Mouse (Mus musculus) embryonic fibroblast, embryonic 13.5 days (primary cell): Measurements from ENCODE around the gene Slc20a1. TPM values are rescaled to one million over a fixed set of nuclear protein-coding genes. Genes with fewer than 3 reads are reported as not detected.

Experiments
- H3K27ac ChIP-seq: 2 replicates; pipeline ENCODE4 v1.5.1; 2012; ENCODE audit warnings: low read length, control low read depth, inconsistent platforms; ENCODE audit not compliant: insufficient read depth
- H3K4me1 ChIP-seq: 2 replicates; pipeline ENCODE4 v1.6.1; 2011; ENCODE audit warnings: low read length; ENCODE audit not compliant: control insufficient read depth, insufficient read depth
- H3K4me3 ChIP-seq: 2 replicates; pipeline ENCODE4 v1.5.1; 2011; ENCODE audit warnings: mild to moderate bottlenecking, control low read depth, low read length; ENCODE audit not compliant: insufficient read depth
- CTCF ChIP-seq: IDR thresholded peaks from 2 replicates; pipeline ENCODE4 v1.5.1; 2011; ENCODE audit warnings: mild to moderate bottlenecking, control low read depth, low read length, moderate library complexity, borderline replicate concordance; ENCODE audit not compliant: insufficient read depth
- POLR2A ChIP-seq: IDR thresholded peaks from 2 replicates; pipeline ENCODE4 v1.6.1; 2011; ENCODE audit warnings: low read depth, mild to moderate bottlenecking, control low read depth, low read length, moderate library complexity
- polyA plus RNA-seq: library from polyadenylated mRNA; stranded (reverse); fragments of >200 nt; gene quantifications from 2 replicates; pipeline ENCODE4 v1.2.4, GENCODE M21; 2011; ENCODE audit warnings: low read depth; ENCODE audit not compliant: missing spikeins, insufficient read length

The Slc20a1 gene
- polyA plus RNA-seq, 1 experiment, result 141 TPM

GRCm38 (mm10) chr2:129175636-129176035 lies 22.9 kb upstream of the Slc20a1 start:
- Histone ChIP-seq H3K27ac (peak overlapping the region; percentile 66; the same call in 1 of the 2 replicates), H3K4me1 (no peaks in the 10 kb centered on the region), H3K4me3 (no peak overlapping the region)
- TF ChIP-seq CTCF, result no peak
- TF ChIP-seq POLR2A, result no peak

- H3K27ac ChIP-seq, result no peak overlapping the region
- H3K4me3 ChIP-seq, result no peak overlapping the region
- TF ChIP-seq POLR2A (no peak), CTCF (no peak)
- H3K4me1 ChIP-seq, result no peaks in the 10 kb centered on the region
Measured at GRCm38 (mm10) chr2:129176676-129177420, 21.7 kb upstream of the Slc20a1 start.

- no peak overlapping the region for H3K27ac ChIP-seq
Measured at GRCm38 (mm10) chr2:129177661-129178060, 20.9 kb upstream of the Slc20a1 start.

DNA sequence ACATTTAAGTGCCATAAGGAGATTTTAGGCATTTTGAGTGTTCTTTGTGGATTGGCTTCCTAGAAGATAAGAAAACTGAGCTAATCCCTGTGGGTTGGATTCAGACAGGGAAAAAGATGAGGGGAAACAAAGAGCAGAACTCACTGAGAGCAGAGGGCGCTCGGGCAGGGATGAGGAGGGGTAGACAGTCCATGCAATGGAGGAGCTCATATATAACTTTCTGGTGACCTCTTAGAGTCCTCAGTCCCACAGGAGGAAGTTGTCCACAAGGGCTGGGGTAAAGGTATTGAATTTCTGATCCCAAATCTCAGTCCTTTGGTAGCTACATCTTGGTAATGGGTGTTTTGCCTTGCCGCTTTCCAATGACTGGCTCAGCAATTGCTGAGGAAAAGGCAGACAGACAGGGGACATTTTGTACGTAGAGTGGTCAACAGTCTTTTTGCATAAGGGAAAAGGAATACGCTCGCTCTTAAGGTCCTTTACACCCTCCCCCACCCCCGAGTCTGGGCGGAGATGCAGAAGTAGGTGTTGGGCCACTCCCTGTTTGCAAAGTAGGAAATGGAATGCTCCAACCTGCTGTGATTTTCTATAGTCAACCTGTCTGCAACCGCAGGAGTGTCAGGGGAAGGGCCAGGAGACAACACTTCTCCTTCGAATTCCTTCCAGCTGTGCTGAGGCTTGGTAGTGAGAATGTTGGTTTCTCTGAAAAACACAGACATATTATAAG lies 20.2 kb upstream of the Slc20a1 start:
- TF ChIP-seq CTCF (no peak), POLR2A (no peak)
- no peak overlapping the region for H3K4me3 ChIP-seq
- peaks cover 2% of the 10 kb centered on the region; the same call in 1 of the 2 replicates for H3K4me1 ChIP-seq
- H3K27ac ChIP-seq, result no peak overlapping the region

More at GRCm38 (mm10) chr2:129177661-129178060, 20.9 kb upstream of the Slc20a1 start:
- no peak overlapping the region for H3K4me3 ChIP-seq
- no peak for TF ChIP-seq POLR2A
- TF ChIP-seq CTCF, result no peak
- H3K4me1 ChIP-seq, result 0 out of 2 replicates have a peak, but pooled peaks cover 2% of the 10 kb centered on the region

- Histone ChIP-seq H3K4me1 (peaks cover 11% of the 10 kb centered on the region), H3K4me3 (no peak overlapping the region), H3K27ac (peak overlapping the region; percentile 49; the same call in 1 of the 2 replicates)
- TF ChIP-seq CTCF (no peak), POLR2A (no peak)
Measured at GRCm38 (mm10) chr2:129179946-129180853, 18.4 kb upstream of the Slc20a1 start.

DNA sequence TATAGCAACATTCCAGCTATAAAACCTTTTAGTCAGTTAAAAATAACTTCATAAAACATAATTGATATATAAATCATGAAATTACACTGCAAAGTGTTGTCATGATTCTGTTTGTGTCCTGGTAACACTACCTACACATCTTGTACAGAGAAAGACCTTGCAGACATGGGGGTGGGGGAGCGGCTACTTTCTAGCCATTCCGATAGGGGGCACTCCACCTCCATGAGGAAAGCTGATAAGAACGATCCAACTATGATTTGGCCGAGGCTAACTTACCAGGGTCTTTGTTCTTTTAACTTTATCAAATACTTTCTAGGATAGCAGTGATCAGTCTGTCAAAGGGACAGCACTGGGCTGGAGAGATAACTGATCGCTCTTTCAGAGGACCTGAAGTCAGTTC lies 17.1 kb upstream of the Slc20a1 start:
- H3K27ac ChIP-seq, result no peak overlapping the region
- no peak for TF ChIP-seq POLR2A
- no peak for TF ChIP-seq CTCF
- no peak overlapping the region for H3K4me3 ChIP-seq
- peaks cover 12% of the 10 kb centered on the region for H3K4me1 ChIP-seq

DNA sequence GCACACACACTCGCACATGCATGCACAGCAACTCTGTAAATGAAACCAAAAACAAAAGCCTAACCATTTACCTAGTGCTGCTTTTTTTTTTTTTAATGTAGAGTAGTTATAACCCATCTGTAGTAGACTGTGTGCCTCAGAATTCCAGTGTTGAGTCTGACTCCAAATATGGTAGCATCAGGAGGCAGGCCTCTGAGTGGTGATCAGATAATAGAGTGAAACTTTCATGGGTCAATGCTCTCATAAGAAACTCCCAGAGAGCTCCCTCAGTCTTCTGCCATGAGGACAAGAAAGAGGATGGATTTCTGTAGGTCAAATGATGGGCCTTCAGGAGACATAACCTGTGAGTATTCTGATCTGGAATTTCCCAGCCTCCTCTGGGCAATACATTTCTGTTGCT lies 16.2 kb upstream of the Slc20a1 start:
- no peak overlapping the region for H3K4me3 ChIP-seq
- peaks cover 12% of the 10 kb centered on the region for H3K4me1 ChIP-seq
- H3K27ac ChIP-seq, result no peak overlapping the region
- TF ChIP-seq POLR2A (no peak), CTCF (no peak)

- 0 out of 2 replicates have a peak overlapping the region, but pooled peaks have one; percentile 2 for H3K27ac ChIP-seq
- H3K4me3 ChIP-seq, result no peak overlapping the region
- no peak for TF ChIP-seq POLR2A
- TF ChIP-seq CTCF, result no peak
- H3K4me1 ChIP-seq, result peaks cover 12% of the 10 kb centered on the region
Measured at GRCm38 (mm10) chr2:129183561-129184031, 15.0 kb upstream of the Slc20a1 start.

DNA sequence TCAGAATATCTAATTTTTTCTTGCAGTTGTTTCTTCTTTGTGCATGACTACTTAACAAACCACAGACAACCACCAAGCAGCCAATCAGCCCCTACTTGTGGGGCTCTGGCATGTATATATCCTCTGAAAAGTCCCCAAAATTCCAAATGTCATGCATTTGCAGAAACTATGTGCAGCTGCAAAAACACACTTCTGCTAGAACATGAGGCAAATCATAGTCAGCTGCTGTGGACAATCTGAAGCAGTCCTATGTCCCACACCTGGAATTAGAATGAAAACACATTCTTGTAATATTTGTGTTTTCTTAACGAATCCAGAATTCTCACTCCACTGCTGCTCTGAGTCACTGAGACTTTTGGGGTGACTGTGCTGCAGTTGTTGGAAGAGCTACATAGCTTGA lies 13.7 kb upstream of the Slc20a1 start:
- no peak overlapping the region for H3K4me3 ChIP-seq
- peak overlapping the region; percentile 83 for H3K27ac ChIP-seq
- no peak; the same call in 1 of the 2 replicates for TF ChIP-seq POLR2A
- H3K4me1 ChIP-seq, result peaks cover 12% of the 10 kb centered on the region
